Mouse (Mus musculus): Measurements from ENCODE around the gene Tmem116. TPM values are rescaled to one million over a fixed set of nuclear protein-coding genes. Genes with fewer than 3 reads are reported as not detected.

Gene Tmem116
- total RNA-seq, 4 experiments from 2014 or later: 6.6 to 10.1 (median 7.8) TPM

- DNase-seq (ENCODE audit: low spot score in 2 of 2): no peak
Measured at GRCm38 (mm10) chr5:121536921-121537555, 85.3 kb downstream of the Tmem116 start.

GRCm38 (mm10) chr5:121537588-121537987 lies 85.9 kb downstream of the Tmem116 start:
- no peak for DNase-seq (ENCODE audit: low spot score in 2 of 2)

GRCm38 (mm10) chr5:121540066-121540465 lies 88.4 kb downstream of the Tmem116 start:
- DNase-seq (ENCODE audit: low spot score in 2 of 2): no peak

GRCm38 (mm10) chr5:121541235-121541634 lies 89.5 kb downstream of the Tmem116 start:
- DNase-seq (ENCODE audit: low spot score in 2 of 2): no peak

GRCm38 (mm10) chr5:121543370-121543769 lies 91.7 kb downstream of the Tmem116 start:
- no peak for DNase-seq (ENCODE audit: low spot score in 2 of 2)

GRCm38 (mm10) chr5:121544910-121545792 lies 93.5 kb downstream of the Tmem116 start, which contains the start of the genes Adam1a and Gm42878:
Gene Adam1a (minus strand): TSS chr5:121545482.
Gene Gm42878 (minus strand): TSS chr5:121545482.
- DNase-seq (ENCODE audit: low spot score in 2 of 2): peak; percentile 13 to 27

GRCm38 (mm10) chr5:121545793-121546529 lies 94.3 kb downstream of the Tmem116 start, which contains the start of gene Mapkapk5:
Gene Mapkapk5 (minus strand): TSS chr5:121545905.
- peak; percentile 95 to 98 for DNase-seq (ENCODE audit: low spot score in 2 of 2)

- DNase-seq (ENCODE audit: low spot score in 2 of 2): peak in 1 of 2 experiments; percentile 15
Measured at GRCm38 (mm10) chr5:121546530-121546895, 94.8 kb downstream of the Tmem116 start.

- no peak for DNase-seq (ENCODE audit: low spot score in 2 of 2)
Measured at GRCm38 (mm10) chr5:121547084-121547483, 95.4 kb downstream of the Tmem116 start.

- no peak for DNase-seq (ENCODE audit: low spot score in 2 of 2)
Measured at GRCm38 (mm10) chr5:121549196-121549595, 97.5 kb downstream of the Tmem116 start.

GRCm38 (mm10) chr5:121562436-121562835 lies 110.7 kb downstream of the Tmem116 start:
- DNase-seq (ENCODE audit: low spot score in 2 of 2): no peak

- DNase-seq (ENCODE audit: low spot score in 2 of 2): peak; percentile 60 to 85
Measured at GRCm38 (mm10) chr5:121564468-121564895, 112.8 kb downstream of the Tmem116 start.

- no peak for DNase-seq (ENCODE audit: low spot score in 2 of 2)
Measured at GRCm38 (mm10) chr5:121566035-121566681, 114.5 kb downstream of the Tmem116 start.

GRCm38 (mm10) chr5:121569881-121570420 lies 118.3 kb downstream of the Tmem116 start:
- no peak for DNase-seq (ENCODE audit: low spot score in 2 of 2)

- no peak for DNase-seq (ENCODE audit: low spot score in 2 of 2)
Measured at GRCm38 (mm10) chr5:121570787-121571186, 119.1 kb downstream of the Tmem116 start.

Other genes with a start within 250 kb of the Tmem116 start
- gene Rpl6, start 247.4 kb upstream of the Tmem116 start, total RNA-seq (2022): 100 to 1,000 TPM; 495 to 632 (median 565) TPM
- 100 to 1,000 TPM; 142 to 182 (median 164) TPM for gene Hectd4, start 231.7 kb upstream of the Tmem116 start, total RNA-seq (2022)
- 10 to 100 TPM; 72.9 to 87.1 (median 73.8) TPM for gene Trafd1, start 66.3 kb upstream of the Tmem116 start, total RNA-seq (2022)
- gene Naa25, start 54.0 kb upstream of the Tmem116 start, total RNA-seq (2022): 10 to 100 TPM; 34.7 to 41.3 (median 36.6) TPM
- 100 to 1,000 TPM; 116 to 148 (median 130) TPM for gene Erp29, start 613 bp downstream of the Tmem116 start, total RNA-seq (2022)
- not detected for gene Adam1b, start 51.5 kb downstream of the Tmem116 start, total RNA-seq (2022)
- gene Adam1a, start 93.6 kb downstream of the Tmem116 start, total RNA-seq (2022): 10 to 100 TPM in 3 of 4 experiments, 1 to 10 TPM in 1; 8.7 to 12.4 (median 11.5) TPM
- gene Gm42878, start 93.6 kb downstream of the Tmem116 start, total RNA-seq (2022): not detected
- 10 to 100 TPM; 66.6 to 79.0 (median 74.5) TPM for gene Mapkapk5, start 94.0 kb downstream of the Tmem116 start, total RNA-seq (2022)
- 100 to 1,000 TPM; 131 to 154 (median 140) TPM for gene Aldh2, start 141.9 kb downstream of the Tmem116 start, total RNA-seq (2022)
- 1 to 10 TPM; 6.4 to 8.2 (median 6.7) TPM for gene Acad12, start 167.0 kb downstream of the Tmem116 start, total RNA-seq (2022)
- gene Acad10, start 208.6 kb downstream of the Tmem116 start, total RNA-seq (2022): 1 to 10 TPM; 3.9 to 5.6 (median 4.6) TPM
- gene Brap, start 208.7 kb downstream of the Tmem116 start, total RNA-seq (2022): 10 to 100 TPM; 58.0 to 65.2 (median 60.9) TPM

All from left cerebral cortex, adult 8-10 months (tissue).